Mouse (Mus musculus) activated CD4-positive, CD25-positive, alpha-beta regulatory T cell, adult 4 months (primary cell): Measurements from ENCODE around the gene Ceacam20. TPM values are rescaled to one million over a fixed set of nuclear protein-coding genes. Genes with fewer than 3 reads are reported as not detected.
"Not testable (repeated sequence)": the region's sequence is repeated elsewhere in the genome, so short reads cannot be mapped to it uniquely, and the experiment has no call there.

ENCODE experiments used
- ATAC-seq: one replicate; pipeline ENCODE4 v1.8.0; 2017
- polyA plus RNA-seq, 2 experiments: library from polyadenylated mRNA; unstranded; fragments of 100-300 nt; shearing (Covaris generic); gene quantifications; one replicate each; pipeline ENCODE4 v1.2.1; 2017

Gene Ceacam20
- not detected for polyA plus RNA-seq

- ATAC-seq = no peak
Observed at GRCm38 (mm10) chr7:19964985-19965579, at the start of gene Ceacam20. Ceacam20 (plus strand) TSS chr7:19965412.

GRCm38 (mm10) chr7:19920166-19920505 lies 45.1 kb upstream of the Ceacam20 start:
- ATAC-seq = no peak

GRCm38 (mm10) chr7:19920506-19921261 lies 44.5 kb upstream of the Ceacam20 start, which contains the start of gene Pvr:
Pvr (minus strand) TSS chr7:19921160.
- peak; percentile 70 for ATAC-seq

- ATAC-seq = no peak
Observed at GRCm38 (mm10) chr7:19923354-19923753, 41.9 kb upstream of the Ceacam20 start.

GRCm38 (mm10) chr7:19923797-19924196 lies 41.4 kb upstream of the Ceacam20 start:
- ATAC-seq = no peak

GRCm38 (mm10) chr7:19925376-19925775 lies 39.8 kb upstream of the Ceacam20 start:
- ATAC-seq = no peak

- peak; percentile 73 for ATAC-seq
Observed at GRCm38 (mm10) chr7:19926849-19927480, 38.2 kb upstream of the Ceacam20 start.

GRCm38 (mm10) chr7:19928486-19928885 lies 36.7 kb upstream of the Ceacam20 start:
- ATAC-seq = no peak

- ATAC-seq = not testable (repeated sequence)
Observed at GRCm38 (mm10) chr7:19930481-19930880, 34.7 kb upstream of the Ceacam20 start.

- ATAC-seq = peak; percentile 80
Observed at GRCm38 (mm10) chr7:19932133-19932876, 32.9 kb upstream of the Ceacam20 start.

- ATAC-seq = peak; percentile 47
Observed at GRCm38 (mm10) chr7:19932877-19933809, 32.1 kb upstream of the Ceacam20 start.

- no peak for ATAC-seq
Observed at GRCm38 (mm10) chr7:19935171-19935751, 30.0 kb upstream of the Ceacam20 start.

GRCm38 (mm10) chr7:19935961-19936360 lies 29.3 kb upstream of the Ceacam20 start:
- ATAC-seq = no peak

GRCm38 (mm10) chr7:19937229-19937821 lies 27.9 kb upstream of the Ceacam20 start:
- ATAC-seq = no peak

- ATAC-seq = peak; percentile 70
Observed at GRCm38 (mm10) chr7:19939555-19940235, 25.5 kb upstream of the Ceacam20 start.

- peak; percentile 81 for ATAC-seq
Observed at GRCm38 (mm10) chr7:19940256-19940655, 25.0 kb upstream of the Ceacam20 start.

- ATAC-seq = no peak
Observed at GRCm38 (mm10) chr7:19944709-19945108, 20.5 kb upstream of the Ceacam20 start.

- ATAC-seq = peak; percentile 13
Observed at GRCm38 (mm10) chr7:19945201-19945600, 20.0 kb upstream of the Ceacam20 start.

- ATAC-seq = peak; percentile 82
Observed at GRCm38 (mm10) chr7:19945821-19946515, 19.2 kb upstream of the Ceacam20 start.

GRCm38 (mm10) chr7:19948956-19949355 lies 16.3 kb upstream of the Ceacam20 start:
- peak; percentile 18 for ATAC-seq
